Mouse (Mus musculus): ENCODE results near the gene Pdzrn4. TPM values are rescaled to one million over a fixed set of nuclear protein-coding genes. Genes with fewer than 3 reads are reported as not detected.

Pdzrn4 gene
- 2.3 TPM for polyA plus RNA-seq (2014; fragmentation: Illumina TruSeq; extraction: RNeasy Lipid Tissue Mini Kit (QIAGEN cat#74804); ENCODE audit: low read depth, low replicate concordance)

GRCm38 (mm10) chr15:92396770-92397608 is at the start of gene Pdzrn4:
TSS of gene Pdzrn4 (plus strand) at chr15:92396881.

